Mouse (Mus musculus): Measurements from ENCODE around the gene Olfr1284. TPM values are rescaled to one million over a fixed set of nuclear protein-coding genes. Genes with fewer than 3 reads are reported as not detected.

Gene Olfr1284
- polyA plus RNA-seq (2015; fragmentation: Illumina TruSeq; extraction: RNeasy Lipid Tissue Mini Kit (QIAGEN cat#74804); ENCODE audit: low read depth, low replicate concordance), result not detected

GRCm38 (mm10) chr2:111375222-111375621, at the start of gene Olfr1284:
TSS of gene Olfr1284 (plus strand) at chr2:111375522.

DNA sequence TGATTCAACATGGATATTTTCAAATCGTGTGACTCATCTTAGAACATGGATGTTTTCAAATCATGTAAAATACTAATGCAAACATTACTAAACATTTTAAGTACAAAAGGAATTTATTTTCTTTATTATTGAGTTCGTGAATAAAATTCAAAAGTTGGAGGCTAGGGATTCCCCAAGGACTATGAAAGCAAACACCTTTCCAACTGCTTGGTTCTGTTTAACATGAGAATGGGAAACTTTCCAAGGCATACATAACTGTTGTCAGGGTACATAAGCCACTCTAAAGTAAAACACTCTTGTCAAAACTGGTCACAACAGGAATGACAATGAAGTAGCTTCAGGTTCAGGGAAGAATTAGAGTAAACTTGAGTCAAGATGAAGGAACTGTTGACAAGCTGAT, 49.1 kb upstream of the Olfr1284 start, which contains the start of gene Olfr1281:
Gene Olfr1281 (plus strand): TSS at position 301 of the 400 bp plus-strand sequence.

GRCm38 (mm10) chr2:111335976-111336375, 39.3 kb upstream of the Olfr1284 start, which contains the start of gene Olfr1282:
TSS of gene Olfr1282 (minus strand) at chr2:111336076.

DNA sequence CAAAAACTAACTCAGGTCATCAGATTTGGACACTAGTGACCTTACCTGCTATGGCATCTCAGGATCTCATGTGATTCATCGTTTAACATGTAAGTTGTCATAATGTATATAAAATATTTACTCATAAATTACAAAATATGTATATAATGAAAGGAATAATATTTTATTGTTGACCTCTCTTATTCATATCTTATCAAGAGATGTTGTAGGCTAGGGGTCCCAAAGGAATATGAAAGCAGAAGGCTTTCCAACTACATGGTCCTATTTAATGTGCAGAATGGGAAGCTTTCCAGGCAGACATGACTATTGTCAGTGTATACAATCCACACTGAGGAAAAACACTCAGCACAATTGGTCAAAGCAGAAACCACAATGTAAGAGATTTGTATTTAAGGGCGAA, 8.8 kb upstream of the Olfr1284 start, which contains the start of gene Olfr1283:
Gene Olfr1283 (plus strand): TSS at position 301 of the 400 bp plus-strand sequence.

GRCm38 (mm10) chr2:111422931-111423330, 47.6 kb downstream of the Olfr1284 start, which contains the start of gene Olfr1286:
TSS of gene Olfr1286 (minus strand) at chr2:111423115.

Other genes starting within 250 kb of the Olfr1284 start
- gene Gm15130, start 222.6 kb upstream of the Olfr1284 start, polyA plus RNA-seq (2015; fragmentation: Illumina TruSeq; extraction: RNeasy Lipid Tissue Mini Kit (QIAGEN cat#74804); ENCODE audit: low read depth, low replicate concordance), result not detected
- not detected for gene 4930430A15Rik, start 145.9 kb upstream of the Olfr1284 start, polyA plus RNA-seq (2015; fragmentation: Illumina TruSeq; extraction: RNeasy Lipid Tissue Mini Kit (QIAGEN cat#74804); ENCODE audit: low read depth, low replicate concordance)
- gene Olfr1275, start 140.2 kb upstream of the Olfr1284 start, polyA plus RNA-seq (2015; fragmentation: Illumina TruSeq; extraction: RNeasy Lipid Tissue Mini Kit (QIAGEN cat#74804); ENCODE audit: low read depth, low replicate concordance), result not detected
- not detected for gene Olfr1276, start 121.0 kb upstream of the Olfr1284 start, polyA plus RNA-seq (2015; fragmentation: Illumina TruSeq; extraction: RNeasy Lipid Tissue Mini Kit (QIAGEN cat#74804); ENCODE audit: low read depth, low replicate concordance)
- gene Olfr1277, start 101.4 kb upstream of the Olfr1284 start, polyA plus RNA-seq (2015; fragmentation: Illumina TruSeq; extraction: RNeasy Lipid Tissue Mini Kit (QIAGEN cat#74804); ENCODE audit: low read depth, low replicate concordance), result not detected
- gene Olfr1278, start 85.4 kb upstream of the Olfr1284 start, polyA plus RNA-seq (2015; fragmentation: Illumina TruSeq; extraction: RNeasy Lipid Tissue Mini Kit (QIAGEN cat#74804); ENCODE audit: low read depth, low replicate concordance), result not detected
- not detected for gene Olfr1279, start 74.9 kb upstream of the Olfr1284 start, polyA plus RNA-seq (2015; fragmentation: Illumina TruSeq; extraction: RNeasy Lipid Tissue Mini Kit (QIAGEN cat#74804); ENCODE audit: low read depth, low replicate concordance)
- gene Olfr1280, start 61.5 kb upstream of the Olfr1284 start, polyA plus RNA-seq (2015; fragmentation: Illumina TruSeq; extraction: RNeasy Lipid Tissue Mini Kit (QIAGEN cat#74804); ENCODE audit: low read depth, low replicate concordance), result not detected
- not detected for gene Olfr1281, start 49.0 kb upstream of the Olfr1284 start, polyA plus RNA-seq (2015; fragmentation: Illumina TruSeq; extraction: RNeasy Lipid Tissue Mini Kit (QIAGEN cat#74804); ENCODE audit: low read depth, low replicate concordance)
- gene Olfr1282, start 39.4 kb upstream of the Olfr1284 start, polyA plus RNA-seq (2015; fragmentation: Illumina TruSeq; extraction: RNeasy Lipid Tissue Mini Kit (QIAGEN cat#74804); ENCODE audit: low read depth, low replicate concordance), result not detected
- not detected for gene Olfr1283, start 8.7 kb upstream of the Olfr1284 start, polyA plus RNA-seq (2015; fragmentation: Illumina TruSeq; extraction: RNeasy Lipid Tissue Mini Kit (QIAGEN cat#74804); ENCODE audit: low read depth, low replicate concordance)
- not detected for gene Olfr1286, start 47.6 kb downstream of the Olfr1284 start, polyA plus RNA-seq (2015; fragmentation: Illumina TruSeq; extraction: RNeasy Lipid Tissue Mini Kit (QIAGEN cat#74804); ENCODE audit: low read depth, low replicate concordance)
- not detected for gene Olfr1287, start 73.6 kb downstream of the Olfr1284 start, polyA plus RNA-seq (2015; fragmentation: Illumina TruSeq; extraction: RNeasy Lipid Tissue Mini Kit (QIAGEN cat#74804); ENCODE audit: low read depth, low replicate concordance)
- not detected for gene Olfr1288, start 98.6 kb downstream of the Olfr1284 start, polyA plus RNA-seq (2015; fragmentation: Illumina TruSeq; extraction: RNeasy Lipid Tissue Mini Kit (QIAGEN cat#74804); ENCODE audit: low read depth, low replicate concordance)
- not detected for gene Olfr1289, start 105.3 kb downstream of the Olfr1284 start, polyA plus RNA-seq (2015; fragmentation: Illumina TruSeq; extraction: RNeasy Lipid Tissue Mini Kit (QIAGEN cat#74804); ENCODE audit: low read depth, low replicate concordance)
- not detected for gene Olfr1290, start 118.3 kb downstream of the Olfr1284 start, polyA plus RNA-seq (2015; fragmentation: Illumina TruSeq; extraction: RNeasy Lipid Tissue Mini Kit (QIAGEN cat#74804); ENCODE audit: low read depth, low replicate concordance)
- gene Olfr1291-ps1, start 121.7 kb downstream of the Olfr1284 start, polyA plus RNA-seq (2015; fragmentation: Illumina TruSeq; extraction: RNeasy Lipid Tissue Mini Kit (QIAGEN cat#74804); ENCODE audit: low read depth, low replicate concordance), result not detected
- not detected for gene Olfr1293-ps, start 149.7 kb downstream of the Olfr1284 start, polyA plus RNA-seq (2015; fragmentation: Illumina TruSeq; extraction: RNeasy Lipid Tissue Mini Kit (QIAGEN cat#74804); ENCODE audit: low read depth, low replicate concordance)
- gene Olfr1294, start 164.8 kb downstream of the Olfr1284 start, polyA plus RNA-seq (2015; fragmentation: Illumina TruSeq; extraction: RNeasy Lipid Tissue Mini Kit (QIAGEN cat#74804); ENCODE audit: low read depth, low replicate concordance), result not detected
- not detected for gene Olfr1295, start 194.2 kb downstream of the Olfr1284 start, polyA plus RNA-seq (2015; fragmentation: Illumina TruSeq; extraction: RNeasy Lipid Tissue Mini Kit (QIAGEN cat#74804); ENCODE audit: low read depth, low replicate concordance)

All from brain, adult 10 weeks (tissue).